In genomic region chr11:104412254-104412653, GRCm38 (mm10) we compare ENCODE assay signal across 21 mouse cellular contexts. TPM values are rescaled to one million over a fixed set of nuclear protein-coding genes. Genes with fewer than 3 reads are reported as not detected.
A peak's percentile ranks its signal among the peaks of the same experiment; 100 is the strongest.
DNase-seq lines count a peak whose midpoint lies in the region; ATAC-seq lines count a peak whose summit lies in the region.
"Had no signal": no experiment of that assay in that cellular context is flagged by ENCODE, and none has a peak within 500 bp of the region (broad histone marks: within the 10 kb centered on the region; RNA-seq: fewer than 3 reads in every experiment).

No protein-coding gene starts in this region.

- intact Hi-C loops in left cerebral cortex, postnatal 10 days (cut with DNase I), result no loop called here

- no peak for DNase-seq in frontal cortex, postnatal 36 days (ENCODE audit: low spot score in 2 of 2)
- peak; percentile 70 for DNase-seq in 416B (ENCODE audit: low read depth)
- peak; percentile 82 for DNase-seq in brain, adult 2 months (ENCODE audit: low read depth, low spot score)
- no peak for DNase-seq in heart, adult 9 months (ENCODE audit: low spot score in 2 of 2)
- no peak for DNase-seq in kidney, adult 9 months
- no peak for DNase-seq in left cerebral cortex, postnatal 10 days (ENCODE audit: extremely low spot score in 1 of 2, low spot score in 2 of 2)
- DNase-seq: adrenal gland, adult 2 months; adrenal gland, postnatal 14 days; cerebellum, adult 11-12 months; cerebellum, adult 8-10 months; cerebellum, postnatal 10 days; cerebellum, postnatal 36 days; embryo, embryonic 11 days; gastrocnemius, postnatal 36 days; heart, adult 2 months; heart, postnatal 36 days had no signal

- peak; percentile 70; the same call in 1 of the 2 replicates for ATAC-seq in frontal cortex, adult (ENCODE audit: low TSS enrichment)
- ATAC-seq: forebrain, embryonic 13.5 days; forebrain, embryonic 16.5 days; hindbrain, embryonic 16.5 days; intestine, embryonic 15.5 days had no signal

RNA-seq across cellular contexts. Expression of gene Kansl1, which starts 56.4 kb away (rescaled TPM):
- total RNA-seq in left cerebral cortex, postnatal 10 days (2021), result 10 to 100 TPM; 67.0 to 67.8 TPM

Comparison
In these comparisons a context has a peak if more than half of its experiments do, and no peak if none do; other contexts are left out.
1. DNase-seq: peak in 416B (single experiment) and brain, adult 2 months (single experiment); none in frontal cortex, postnatal 36 days (0 of 2), heart, adult 9 months (0 of 2), kidney, adult 9 months (single experiment) and left cerebral cortex, postnatal 10 days (0 of 2).